Mouse (Mus musculus): ENCODE data around the gene Acot5. TPM values are rescaled to one million over a fixed set of nuclear protein-coding genes. Genes with fewer than 3 reads are reported as not detected.
"Not testable (repeated sequence)": the region's sequence is repeated elsewhere in the genome, so short reads cannot be mapped to it uniquely, and the experiment has no call there.

Acot5 gene
- not detected in 2 replicates for polyA plus RNA-seq (2016; fragmentation: Nextera tagmentation; extraction: Ambion mirVana)

DNA sequence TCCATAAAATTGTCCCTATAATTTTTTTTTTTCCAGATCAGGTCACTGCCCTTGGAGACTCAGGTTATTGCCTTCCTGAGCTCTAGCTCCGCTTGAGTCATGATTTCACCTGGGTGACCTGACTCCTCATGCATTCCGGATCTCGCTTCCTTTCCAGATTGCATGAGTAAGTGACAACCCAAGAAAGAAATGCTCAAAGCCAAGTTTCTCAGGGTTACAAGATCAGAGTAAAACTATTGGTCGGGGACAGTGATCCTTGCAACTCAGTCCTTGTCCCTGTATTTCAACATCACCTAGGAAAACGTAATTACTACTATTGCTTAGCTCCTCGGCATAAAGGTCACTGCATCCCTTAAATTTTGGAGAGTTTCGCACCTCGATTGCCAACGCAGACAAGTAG lies at the start of gene Acot5:
Acot5 (plus strand) TSS at position 340 of the 400 bp plus-strand sequence.
- 43% methylated on average over 9 of the region's 9 CpGs for WGBS (ENCODE audit: insufficient replicate concordance)
- peak within 1 kb of the TSS; percentile 35 for H3K4me3 ChIP-seq
- H3K9me3 ChIP-seq (replicated peaks) = no peaks in the 10 kb centered on the region
- no peak within 1 kb of the TSS for H3K9ac ChIP-seq
- H3K27me3 ChIP-seq (replicated peaks) = peaks cover 64% of the 10 kb centered on the region
- H3K4me1 ChIP-seq = no peaks in the 10 kb centered on the region
- no peak within 1 kb of the TSS for H3K27ac ChIP-seq
- H3K36me3 ChIP-seq = no peaks in the 10 kb centered on the region
- ATAC-seq = no peak
- peak within 1 kb of the TSS; percentile 58 for H3K4me2 ChIP-seq

DNA sequence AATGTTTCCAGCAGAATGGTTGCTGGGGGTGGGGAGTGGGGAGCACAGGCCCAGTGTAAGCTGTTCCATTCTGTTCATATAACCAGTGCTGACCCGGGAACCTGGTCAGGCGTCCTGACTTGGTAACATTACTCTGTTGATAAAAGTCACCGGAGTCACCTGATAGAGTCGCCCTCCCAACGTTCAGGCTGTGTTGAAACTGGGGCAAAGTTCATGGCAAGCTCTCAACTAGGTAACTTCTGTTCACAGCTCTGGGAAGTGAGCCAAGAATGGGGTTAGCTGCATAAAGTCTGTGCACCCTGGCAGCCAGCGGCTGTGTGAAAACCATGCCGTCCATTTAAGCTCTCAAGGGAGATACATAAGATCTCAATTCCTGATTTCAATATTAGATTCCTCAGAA lies 48.6 kb upstream of the Acot5 start:
- H3K36me3 ChIP-seq; H3K9me3 ChIP-seq (replicated peaks); H3K27me3 ChIP-seq (replicated peaks); H3K4me1 ChIP-seq; H3K27ac ChIP-seq; H3K4me2 ChIP-seq; H3K4me3 ChIP-seq; H3K9ac ChIP-seq: not testable (repeated sequence)
- peak; percentile 74 for ATAC-seq
- 52% methylated on average over 7 of the region's 7 CpGs for WGBS (ENCODE audit: insufficient replicate concordance)

GRCm38 (mm10) chr12:84022266-84022665 lies 46.9 kb upstream of the Acot5 start:
- not testable (repeated sequence) for H3K27ac ChIP-seq; H3K9me3 ChIP-seq (replicated peaks); ATAC-seq; H3K9ac ChIP-seq; H3K4me1 ChIP-seq; H3K27me3 ChIP-seq (replicated peaks); H3K4me3 ChIP-seq; H3K4me2 ChIP-seq; H3K36me3 ChIP-seq
- WGBS (ENCODE audit: insufficient replicate concordance) = 75% methylated on average over 4 of the region's 4 CpGs

- no peak for ATAC-seq
- no peaks in the 10 kb centered on the region for H3K27me3 ChIP-seq (replicated peaks)
- H3K27ac ChIP-seq = no peak overlapping the region
- H3K4me1 ChIP-seq = no peaks in the 10 kb centered on the region
- H3K4me3 ChIP-seq = no peak overlapping the region
- no peak overlapping the region for H3K4me2 ChIP-seq
- H3K9ac ChIP-seq = no peak overlapping the region
- H3K36me3 ChIP-seq = no peaks in the 10 kb centered on the region
- H3K9me3 ChIP-seq (replicated peaks) = no peaks in the 10 kb centered on the region
- WGBS (ENCODE audit: insufficient replicate concordance) = 63% methylated on average over 9 of the region's 9 CpGs
Measured at GRCm38 (mm10) chr12:84023052-84023745, 45.9 kb upstream of the Acot5 start.

DNA sequence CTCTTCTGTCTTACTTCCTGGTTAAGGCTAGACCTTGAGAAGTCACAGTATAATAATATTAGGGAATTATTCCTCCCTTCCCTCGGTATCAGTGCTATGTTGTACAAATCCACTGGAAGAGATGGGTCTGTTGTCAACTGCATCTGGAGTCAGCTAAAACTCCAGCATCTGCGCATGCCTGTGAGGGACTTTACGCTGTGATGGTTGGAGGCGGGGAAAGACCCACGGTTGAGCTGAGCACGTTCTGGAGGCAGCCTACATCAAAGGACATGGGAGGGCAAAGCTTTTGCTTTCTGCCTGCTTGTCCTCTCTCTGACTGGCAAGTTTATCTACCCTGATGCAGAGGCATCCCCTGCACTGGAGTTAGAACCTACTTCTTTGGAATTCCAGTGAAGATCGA lies 43.2 kb upstream of the Acot5 start:
- 71% methylated on average over 7 of the region's 7 CpGs for WGBS (ENCODE audit: insufficient replicate concordance)

DNA sequence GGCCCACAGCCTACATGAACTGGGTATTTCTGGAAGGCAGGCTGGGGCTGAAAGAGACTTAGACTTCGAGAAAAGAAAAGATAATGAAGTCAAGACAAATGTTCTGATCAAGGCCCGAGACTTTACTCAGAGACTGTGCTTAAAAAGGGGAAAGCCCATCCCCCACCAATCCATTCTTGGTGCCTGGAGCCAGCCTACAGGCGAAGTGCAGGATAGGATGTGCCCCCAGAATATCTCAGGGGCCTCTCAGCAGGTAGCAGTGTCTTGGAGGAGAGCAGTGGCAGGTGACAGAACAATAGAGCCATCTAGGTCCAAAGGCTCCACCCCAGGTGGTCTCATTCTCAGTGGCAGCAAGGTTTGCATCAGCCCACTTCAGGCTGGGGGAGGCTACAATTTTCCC lies 40.8 kb upstream of the Acot5 start:
- H3K36me3 ChIP-seq; H3K4me3 ChIP-seq; H3K4me1 ChIP-seq; H3K9ac ChIP-seq; ATAC-seq; H3K27ac ChIP-seq; H3K4me2 ChIP-seq; H3K27me3 ChIP-seq (replicated peaks); H3K9me3 ChIP-seq (replicated peaks): not testable (repeated sequence)
- WGBS (ENCODE audit: insufficient replicate concordance) = 42% methylated on average over 3 of the region's 3 CpGs

More for the DNA sequence above, 43.2 kb upstream of the Acot5 start:
- Histone ChIP-seq H3K27me3 (replicated peaks) (no peaks in the 10 kb centered on the region), H3K27ac (no peak overlapping the region), H3K4me3 (no peak overlapping the region), H3K4me2 (no peak overlapping the region), H3K9me3 (replicated peaks) (no peaks in the 10 kb centered on the region), H3K36me3 (no peaks in the 10 kb centered on the region), H3K9ac (no peak overlapping the region), H3K4me1 (no peaks in the 10 kb centered on the region)
- no peak for ATAC-seq

GRCm38 (mm10) chr12:84029043-84029442 lies 40.1 kb upstream of the Acot5 start:
- H3K9me3 ChIP-seq (replicated peaks); H3K4me2 ChIP-seq; H3K27ac ChIP-seq; H3K36me3 ChIP-seq; H3K4me3 ChIP-seq; H3K27me3 ChIP-seq (replicated peaks); H3K4me1 ChIP-seq; ATAC-seq; H3K9ac ChIP-seq: not testable (repeated sequence)
- whole genome bisulfite sequencing (ENCODE audit: insufficient replicate concordance) = 83% methylated on average over 1 of the region's 1 CpGs

- H3K9me3 ChIP-seq (replicated peaks) = no peaks in the 10 kb centered on the region
- H3K4me1 ChIP-seq = peaks cover 2% of the 10 kb centered on the region; the same call in 1 of the 2 replicates
- H3K27me3 ChIP-seq (replicated peaks) = no peaks in the 10 kb centered on the region
- no peaks in the 10 kb centered on the region for H3K36me3 ChIP-seq
- no peak overlapping the region for H3K9ac ChIP-seq
- ATAC-seq = no peak
- no peak overlapping the region for H3K27ac ChIP-seq
- WGBS (ENCODE audit: insufficient replicate concordance) = 51% methylated on average over 4 of the region's 4 CpGs
- no peak overlapping the region for H3K4me3 ChIP-seq
- no peak overlapping the region for H3K4me2 ChIP-seq
Measured at GRCm38 (mm10) chr12:84030659-84031332, 38.3 kb upstream of the Acot5 start.

DNA sequence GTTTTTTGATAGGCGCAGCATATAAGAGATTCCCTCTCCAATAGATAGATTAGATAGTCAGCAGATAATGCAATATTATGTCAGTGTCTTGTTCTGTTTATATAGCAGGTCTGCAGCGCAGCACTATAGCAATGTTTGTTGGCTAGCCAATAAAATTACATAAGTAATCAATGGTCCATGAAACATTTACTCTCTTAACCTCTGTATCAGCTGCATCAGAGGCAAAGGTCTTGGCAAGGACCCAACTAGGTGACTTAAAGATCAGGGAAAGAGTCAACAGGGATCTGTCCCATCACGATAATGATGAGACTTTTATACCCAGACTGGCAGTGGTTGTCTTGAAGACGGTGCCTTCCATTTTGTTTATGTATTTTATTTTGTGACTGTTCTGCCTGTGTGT lies 36.3 kb upstream of the Acot5 start:
- H3K27me3 ChIP-seq (replicated peaks) = peaks cover 6% of the 10 kb centered on the region
- no peak for ATAC-seq
- no peaks in the 10 kb centered on the region for H3K36me3 ChIP-seq
- H3K4me3 ChIP-seq = no peak overlapping the region
- no peak overlapping the region for H3K4me2 ChIP-seq
- H3K27ac ChIP-seq = no peak overlapping the region
- WGBS (ENCODE audit: insufficient replicate concordance) = 67% methylated on average over 4 of the region's 4 CpGs
- no peaks in the 10 kb centered on the region for H3K9me3 ChIP-seq (replicated peaks)
- H3K4me1 ChIP-seq = peaks cover 2% of the 10 kb centered on the region; the same call in 1 of the 2 replicates
- no peak overlapping the region for H3K9ac ChIP-seq

DNA sequence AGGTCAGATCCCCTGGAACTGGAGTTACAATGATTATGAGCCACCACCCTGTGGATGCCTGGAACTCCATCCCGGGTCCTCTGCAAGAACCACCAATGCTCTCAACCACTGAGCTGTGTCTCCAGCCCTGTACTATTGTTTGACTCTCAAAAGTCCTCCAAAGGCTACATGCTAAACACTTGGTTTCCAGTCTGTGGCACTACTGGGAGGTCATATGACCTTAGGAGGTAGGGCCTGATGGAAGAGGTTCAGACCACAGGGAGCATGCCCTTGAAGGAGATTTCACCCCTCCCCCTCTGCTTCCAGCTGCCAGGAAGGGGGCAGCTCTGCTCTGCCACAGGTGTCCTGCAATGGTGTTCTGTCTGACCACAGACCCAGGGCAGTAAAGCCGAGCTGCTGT lies 35.8 kb upstream of the Acot5 start:
- not testable (repeated sequence) for H3K4me3 ChIP-seq; H3K4me2 ChIP-seq; ATAC-seq; H3K36me3 ChIP-seq; H3K27ac ChIP-seq; H3K9me3 ChIP-seq (replicated peaks); H3K4me1 ChIP-seq; H3K9ac ChIP-seq
- H3K27me3 ChIP-seq (replicated peaks) = peaks cover 11% of the 10 kb centered on the region
- 41% methylated on average over 2 of the region's 2 CpGs for WGBS (ENCODE audit: insufficient replicate concordance)

- ATAC-seq = no peak
- WGBS (ENCODE audit: insufficient replicate concordance) = 21% methylated on average over 4 of the region's 4 CpGs
Measured at GRCm38 (mm10) chr12:84034108-84034507, 35.0 kb upstream of the Acot5 start.

DNA sequence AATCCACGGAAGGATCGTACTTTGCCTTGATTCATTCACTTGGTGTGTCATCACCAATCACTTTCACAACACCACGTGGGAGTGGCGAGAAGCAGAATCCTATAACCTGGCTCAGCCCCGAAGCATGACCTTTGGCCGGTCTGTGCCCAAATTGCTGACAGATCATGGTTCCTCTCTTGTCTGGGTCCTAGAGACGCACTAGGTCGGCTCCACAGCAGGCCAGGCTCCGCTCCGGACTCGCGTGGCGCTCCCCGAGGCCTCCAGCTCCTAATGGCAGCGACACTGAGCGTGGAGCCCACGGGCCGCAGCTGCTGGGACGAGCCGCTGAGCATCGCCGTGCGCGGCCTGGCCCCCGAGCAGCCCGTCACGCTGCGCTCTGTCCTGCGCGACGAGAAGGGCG lies 30.9 kb upstream of the Acot5 start, which contains the start of gene Acot4:
Acot4 (plus strand) TSS at position 139 of the 400 bp plus-strand sequence.
- H3K36me3 ChIP-seq; H3K4me1 ChIP-seq; ATAC-seq; H3K9me3 ChIP-seq (replicated peaks): not testable (repeated sequence)
- 14% methylated on average over 27 of the region's 32 CpGs for WGBS (ENCODE audit: insufficient replicate concordance)
- peak within 1 kb of the TSS; percentile 35 for H3K9ac ChIP-seq
- H3K4me3 ChIP-seq = peak within 1 kb of the TSS; percentile 48
- H3K27ac ChIP-seq = 0 out of 2 replicates have a peak within 1 kb of the TSS, but pooled peaks have one; percentile 25
- peak within 1 kb of the TSS; percentile 67 for H3K4me2 ChIP-seq
- peaks cover 20% of the 10 kb centered on the region for H3K27me3 ChIP-seq (replicated peaks)

More at GRCm38 (mm10) chr12:84034108-84034507, 35.0 kb upstream of the Acot5 start:
- no peak overlapping the region for H3K27ac ChIP-seq
- no peaks in the 10 kb centered on the region for H3K36me3 ChIP-seq
- peaks cover 2% of the 10 kb centered on the region; the same call in 1 of the 2 replicates for H3K4me1 ChIP-seq
- no peak overlapping the region for H3K4me2 ChIP-seq
- peaks cover 19% of the 10 kb centered on the region for H3K27me3 ChIP-seq (replicated peaks)
- H3K9ac ChIP-seq = no peak overlapping the region
- no peak overlapping the region for H3K4me3 ChIP-seq
- no peaks in the 10 kb centered on the region for H3K9me3 ChIP-seq (replicated peaks)
